Mouse (Mus musculus) liver, adult 2 months (tissue): ENCODE measurements around the gene B4galnt1.

Experiments used
- CTCF ChIP-seq: fragments of 200-500 bp; IDR thresholded peaks from 2 replicates; pipeline ENCODE4 v1.5.1; 2011; ENCODE audit warnings: low read depth, low read length, control low read depth
- POLR2A ChIP-seq: fragments of 200-500 bp; IDR thresholded peaks from 2 replicates; pipeline ENCODE4 v1.6.1; 2011; ENCODE audit warnings: low read length, control low read depth; ENCODE audit not compliant: insufficient read depth; ENCODE audit errors: extremely low read depth

- no peak for TF ChIP-seq POLR2A
- no peak for TF ChIP-seq CTCF
Observed at GRCm38 (mm10) chr10:127158471-127158870, 6.6 kb upstream of the B4galnt1 start.
